Comparison of ENCODE assay signal across 16 mouse cellular contexts in the genomic region with DNA sequence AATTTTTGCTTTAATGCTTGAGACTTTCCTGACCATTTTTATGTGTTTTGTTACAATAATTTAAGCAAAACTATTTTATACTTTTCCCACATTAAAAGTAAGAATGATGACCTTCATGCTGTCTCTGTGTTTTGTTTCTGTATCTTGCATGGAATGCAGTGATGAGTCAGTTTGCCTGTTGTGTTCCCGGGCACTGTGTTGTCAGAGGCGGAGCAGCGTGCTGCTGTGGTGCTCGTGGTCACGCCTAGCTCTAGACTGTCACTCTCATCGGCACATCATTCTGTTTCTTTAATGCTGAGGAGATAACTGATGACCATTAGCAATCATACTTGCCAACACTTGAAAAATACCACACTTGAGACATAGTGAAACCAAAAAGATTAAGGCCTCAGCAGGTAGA.
"Had no signal": no experiment of that assay in that cellular context is flagged by ENCODE, and none has a peak within 500 bp of the region (broad histone marks: within the 10 kb centered on the region; RNA-seq: fewer than 3 reads in every experiment).

No protein-coding gene starts in this region.

- H3K4me3 ChIP-seq: layer of hippocampus, adult 2 months; left cerebral cortex, adult 2 months; liver, embryonic 13.5 days had no signal

- DNase-seq: kidney, postnatal 25 days; layer of hippocampus, adult 9-11 months; liver, embryonic 13.5 days; lung, adult 2 months; lung, postnatal 14 days; lung, postnatal 4 days; midbrain, embryonic 14.5 days; retina, postnatal 1 day; right cerebral cortex, postnatal 25 days; spleen, adult 18-20 months; thymus, adult 18-20 months; thymus, postnatal 36 days had no signal

- H3K27me3 ChIP-seq: liver, embryonic 13.5 days had no signal

- H3K9me3 ChIP-seq: liver, embryonic 13.5 days had no signal

- H3K4me2 ChIP-seq: liver, embryonic 13.5 days; midbrain, embryonic 11.5 days had no signal

- H3K27ac ChIP-seq: kidney, postnatal 0 days; layer of hippocampus, adult 2 months; left cerebral cortex, adult 2 months; liver, embryonic 13.5 days had no signal

- H3K9ac ChIP-seq: liver, embryonic 13.5 days had no signal
